Mouse (Mus musculus): ENCODE data around the gene Ufc1. TPM values are rescaled to one million over a fixed set of nuclear protein-coding genes. Genes with fewer than 3 reads are reported as not detected.

Ufc1 gene
- total RNA-seq (2014; rRNA removed), result 83.7 and 87.9 TPM in 2 replicates
- 128 and 132 TPM in 2 replicates for polyA plus RNA-seq (2015; fragmentation: Nextera tagmentation; extraction: Ambion mirVana)

GRCm38 (mm10) chr1:171294298-171295062 is at the start of gene Ufc1:
Gene Ufc1 (minus strand): TSS chr1:171295024.
- peak within 1 kb of the TSS; percentile 93 for H3K27ac ChIP-seq (ENCODE audit: low read depth, low read length)
- peak; percentile 58 for TF ChIP-seq CTCF (IDR thresholded peaks at IDR 0.05)
- under 1% methylated on average over 42 of the region's 42 CpGs for WGBS
- peak within 1 kb of the TSS; percentile 94 for H3K9ac ChIP-seq (replicated peaks; ENCODE audit: low read length, poor library complexity, severe bottlenecking)
- H3K36me3 ChIP-seq (ENCODE audit: insufficient read depth, low read length), result no peaks in the 10 kb centered on the region
- no peaks in the 10 kb centered on the region for H3K9me3 ChIP-seq (ENCODE audit: low read length)
- H3K27me3 ChIP-seq (ENCODE audit: insufficient read depth, low read length), result peaks cover 12% of the 10 kb centered on the region
- ATAC-seq (ENCODE audit: low FRiP score), result peak; percentile 75
- H3K4me1 ChIP-seq (ENCODE audit: insufficient read depth, low read length), result no peaks in the 10 kb centered on the region
- DNase-seq (ENCODE audit: low spot score), result peak; percentile 95
- peak within 1 kb of the TSS; percentile 66 for H3K4me3 ChIP-seq (ENCODE audit: low read depth, low read length)
- peak within 1 kb of the TSS; percentile 68 for H3K4me2 ChIP-seq (ENCODE audit: low read depth, low read length, poor library complexity, severe bottlenecking)

GRCm38 (mm10) chr1:171343922-171344677 is 49.3 kb upstream of the Ufc1 start:
- peaks cover 36% of the 10 kb centered on the region for H3K36me3 ChIP-seq (ENCODE audit: insufficient read depth, low read length)
- peak overlapping the region; percentile 83 for H3K4me2 ChIP-seq (ENCODE audit: low read depth, low read length, poor library complexity, severe bottlenecking)
- peak; percentile 38; the same call in 1 of the 2 replicates for TF ChIP-seq CTCF (IDR thresholded peaks at IDR 0.05)
- peaks cover 7% of the 10 kb centered on the region; the same call in 1 of the 2 replicates for H3K9me3 ChIP-seq (ENCODE audit: low read length)
- ATAC-seq (ENCODE audit: low FRiP score) (no peak), DNase-seq (ENCODE audit: low spot score) (no peak)
- no peaks in the 10 kb centered on the region for H3K27me3 ChIP-seq (ENCODE audit: insufficient read depth, low read length)
- H3K9ac ChIP-seq (replicated peaks; ENCODE audit: low read length, poor library complexity, severe bottlenecking), result no peak overlapping the region
- no peaks in the 10 kb centered on the region for H3K4me1 ChIP-seq (ENCODE audit: insufficient read depth, low read length)
- H3K4me3 ChIP-seq (ENCODE audit: low read depth, low read length), result no peak overlapping the region; the same call in 1 of the 2 replicates
- H3K27ac ChIP-seq (ENCODE audit: low read depth, low read length), result no peak overlapping the region
- WGBS, result 87% methylated on average over 8 of the region's 9 CpGs

GRCm38 (mm10) chr1:171342262-171343207 is 47.7 kb upstream of the Ufc1 start:
- H3K9ac ChIP-seq (replicated peaks; ENCODE audit: low read length, poor library complexity, severe bottlenecking), result no peak overlapping the region
- peaks cover 7% of the 10 kb centered on the region; the same call in 1 of the 2 replicates for H3K9me3 ChIP-seq (ENCODE audit: low read length)
- TF ChIP-seq CTCF (IDR thresholded peaks at IDR 0.05), result no peak
- no peak for ATAC-seq (ENCODE audit: low FRiP score)
- no peaks in the 10 kb centered on the region for H3K4me1 ChIP-seq (ENCODE audit: insufficient read depth, low read length)
- H3K27ac ChIP-seq (ENCODE audit: low read depth, low read length), result no peak overlapping the region
- no peak overlapping the region for H3K4me2 ChIP-seq (ENCODE audit: low read depth, low read length, poor library complexity, severe bottlenecking)
- no peaks in the 10 kb centered on the region for H3K27me3 ChIP-seq (ENCODE audit: insufficient read depth, low read length)
- WGBS, result 95% methylated on average over 16 of the region's 16 CpGs
- no peak for DNase-seq (ENCODE audit: low spot score)
- no peak overlapping the region for H3K4me3 ChIP-seq (ENCODE audit: low read depth, low read length)
- peaks cover 50% of the 10 kb centered on the region for H3K36me3 ChIP-seq (ENCODE audit: insufficient read depth, low read length)

GRCm38 (mm10) chr1:171330216-171330560 is 35.4 kb upstream of the Ufc1 start:
- Histone ChIP-seq H3K4me1 (ENCODE audit: insufficient read depth, low read length) (peaks cover 9% of the 10 kb centered on the region), H3K9ac (replicated peaks; ENCODE audit: low read length, poor library complexity, severe bottlenecking) (peak overlapping the region; percentile 94), H3K4me2 (ENCODE audit: low read depth, low read length, poor library complexity, severe bottlenecking) (peak overlapping the region; percentile 80), H3K27me3 (ENCODE audit: insufficient read depth, low read length) (no peaks in the 10 kb centered on the region), H3K36me3 (ENCODE audit: insufficient read depth, low read length) (peaks cover 11% of the 10 kb centered on the region; the same call in 1 of the 2 replicates), H3K4me3 (ENCODE audit: low read depth, low read length) (peak overlapping the region; percentile 82), H3K27ac (ENCODE audit: low read depth, low read length) (peak overlapping the region; percentile 92), H3K9me3 (ENCODE audit: low read length) (no peaks in the 10 kb centered on the region)
- DNase-seq (ENCODE audit: low spot score), result peak; percentile 14
- 3% methylated on average over 4 of the region's 4 CpGs for WGBS
- ATAC-seq (ENCODE audit: low FRiP score), result no peak
- no peak for TF ChIP-seq CTCF (IDR thresholded peaks at IDR 0.05)

- H3K27ac ChIP-seq (ENCODE audit: low read depth, low read length), result peak overlapping the region; percentile 92
- H3K4me1 ChIP-seq (ENCODE audit: insufficient read depth, low read length), result peaks cover 9% of the 10 kb centered on the region
These were observed 34.8 kb upstream of the Ufc1 start for GRCm38 (mm10) chr1:171329433-171330215.

More at GRCm38 (mm10) chr1:171329433-171330215, 34.8 kb upstream of the Ufc1 start:
- Histone ChIP-seq H3K27me3 (ENCODE audit: insufficient read depth, low read length) (no peaks in the 10 kb centered on the region), H3K4me3 (ENCODE audit: low read depth, low read length) (peak overlapping the region; percentile 82), H3K4me2 (ENCODE audit: low read depth, low read length, poor library complexity, severe bottlenecking) (peak overlapping the region; percentile 80), H3K9ac (replicated peaks; ENCODE audit: low read length, poor library complexity, severe bottlenecking) (peak overlapping the region; percentile 94), H3K9me3 (ENCODE audit: low read length) (no peaks in the 10 kb centered on the region), H3K36me3 (ENCODE audit: insufficient read depth, low read length) (peaks cover 11% of the 10 kb centered on the region; the same call in 1 of the 2 replicates)
- DNase-seq (ENCODE audit: low spot score), result no peak
- no peak for TF ChIP-seq CTCF (IDR thresholded peaks at IDR 0.05)
- peak; percentile 88 for ATAC-seq (ENCODE audit: low FRiP score)
- WGBS, result 1% methylated on average over 46 of the region's 61 CpGs
